Mouse (Mus musculus) testis, adult 2 months (tissue): ENCODE data around the gene Olfr1258.

Experiments
- CTCF ChIP-seq: fragments of 200-500 bp; IDR thresholded peaks from 2 replicates; pipeline ENCODE4 v1.5.1; 2012; ENCODE audit warnings: low read depth, mild to moderate bottlenecking, inconsistent platforms, low read length, moderate library complexity; ENCODE audit not compliant: control insufficient read depth, insufficient read depth, insufficient replicate concordance
- POLR2A ChIP-seq: fragments of 200-500 bp; IDR thresholded peaks from 2 replicates; pipeline ENCODE4 v1.6.1; 2012; ENCODE audit warnings: low read depth, mild to moderate bottlenecking, inconsistent platforms, low read length, moderate library complexity; ENCODE audit not compliant: control insufficient read depth

DNA sequence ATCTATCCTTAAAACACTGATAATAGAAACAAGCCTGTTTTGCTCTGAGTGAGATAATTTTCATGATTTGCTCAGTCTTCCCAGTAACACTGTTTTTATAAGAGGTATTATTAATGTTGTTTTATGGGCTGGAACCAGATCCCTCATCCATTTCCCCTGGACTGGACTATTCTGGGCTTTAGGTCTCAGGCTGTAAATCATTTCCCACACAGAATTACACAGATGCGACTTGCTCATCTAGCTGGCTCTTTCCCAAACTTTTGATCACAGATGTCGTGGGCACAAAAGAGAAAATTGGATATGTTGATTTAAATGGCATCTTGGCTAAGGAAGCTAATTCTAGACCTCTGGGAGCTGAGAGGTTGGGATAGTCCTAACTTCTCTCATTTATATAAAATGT, 47.1 kb downstream of the Olfr1258 start, which contains the start of gene Olfr1260:
- TF ChIP-seq CTCF (no peak), POLR2A (no peak)
